Mouse (Mus musculus) forebrain, embryonic 13.5 days (tissue): ENCODE results near the gene Tmed8. TPM values are rescaled to one million over a fixed set of nuclear protein-coding genes. Genes with fewer than 3 reads are reported as not detected.
"Not testable (repeated sequence)": the region's sequence is repeated elsewhere in the genome, so short reads cannot be mapped to it uniquely, and the experiment has no call there.

Source experiments
- ATAC-seq: fragments of 200-750 bp; cut with Nextera tagmentation; 2 replicates; pipeline ENCODE4 v1.8.0; 2017
- H3K27ac ChIP-seq: fragments of 300-500 bp; sonication (generic); 2 replicates; pipeline ENCODE4 v1.5.1; 2015; ENCODE audit warnings: inconsistent platforms, mild to moderate bottlenecking, moderate library complexity
- H3K27me3 ChIP-seq: fragments of 300-500 bp; sonication (generic); 2 replicates; pipeline ENCODE4 v1.6.1; 2015; ENCODE audit warnings: mild to moderate bottlenecking, inconsistent platforms
- H3K36me3 ChIP-seq: fragments of 300-500 bp; sonication (generic); 2 replicates; pipeline ENCODE4 v1.6.1; 2015; ENCODE audit warnings: mild to moderate bottlenecking, inconsistent platforms; ENCODE audit not compliant: poor library complexity, severe bottlenecking
- H3K4me1 ChIP-seq: fragments of 300-500 bp; sonication (generic); 2 replicates; pipeline ENCODE4 v1.6.1; 2015; ENCODE audit warnings: inconsistent platforms
- H3K4me2 ChIP-seq: fragments of 300-500 bp; sonication (generic); 2 replicates; pipeline ENCODE4 v1.6.1; 2015; ENCODE audit warnings: inconsistent platforms, mild to moderate bottlenecking, moderate library complexity
- H3K4me3 ChIP-seq: fragments of 300-500 bp; sonication (generic); 2 replicates; pipeline ENCODE4 v1.5.1; 2015; ENCODE audit warnings: mild to moderate bottlenecking, inconsistent platforms
- H3K9ac ChIP-seq: fragments of 300-500 bp; sonication (generic); 2 replicates; pipeline ENCODE4 v1.6.1; 2015; ENCODE audit warnings: mild to moderate bottlenecking, inconsistent platforms
- H3K9me3 ChIP-seq: fragments of 300-500 bp; sonication (generic); replicated peaks from 2 replicates; pipeline ENCODE4 v1.6.1; 2016; ENCODE audit warnings: inconsistent platforms
- WGBS: fragments of 180-500 bp; shearing (Covaris S2); methylation state at CpG from one replicate; pipeline ENCODE4 v1.1.7; 2015; 5-methylcytosine and 5-hydroxymethylcytosine counted together
- polyA plus RNA-seq: library from polyadenylated mRNA; unstranded; fragments of >200 nt; fragmentation: Nextera tagmentation; extraction: Ambion mirVana; gene quantifications from 2 replicates; pipeline ENCODE4 v1.2.1, GENCODE M21; 2015

The Tmed8 gene
- polyA plus RNA-seq, 1 experiment from 2014 or later: 2.6 TPM

DNA sequence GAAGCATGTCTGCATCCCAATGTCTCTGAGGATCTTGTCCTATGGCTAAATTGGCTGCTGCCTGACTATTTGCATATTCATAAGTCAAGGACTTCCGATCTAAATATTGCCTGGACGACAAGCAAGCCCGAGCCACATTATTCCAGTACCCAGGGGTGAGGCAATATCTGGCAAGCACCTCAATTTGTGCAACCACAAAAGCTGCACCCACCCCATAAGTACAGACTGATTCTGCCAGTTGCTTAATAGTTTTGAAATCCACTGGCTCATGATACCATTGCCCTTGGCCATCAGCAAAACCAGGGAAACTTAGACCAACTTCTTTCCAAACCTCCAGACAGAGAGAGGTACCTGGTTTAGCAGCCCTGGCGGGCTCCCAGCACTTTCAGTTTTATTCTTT lies 45.8 kb downstream of the Tmed8 start:
- WGBS: 88% methylated on average over 4 of the region's 4 CpGs

GRCm38 (mm10) chr12:87149471-87149870 lies 50.8 kb downstream of the Tmed8 start:
- peaks cover 7% of the 10 kb centered on the region; the same call in 1 of the 2 replicates for H3K9me3 ChIP-seq
- no peaks in the 10 kb centered on the region for H3K27me3 ChIP-seq
- no peak overlapping the region for H3K4me3 ChIP-seq
- no peak for ATAC-seq
- H3K9ac ChIP-seq: no peak overlapping the region
- peaks cover 17% of the 10 kb centered on the region for H3K4me1 ChIP-seq
- peaks cover 9% of the 10 kb centered on the region for H3K36me3 ChIP-seq
- H3K27ac ChIP-seq: no peak overlapping the region
- H3K4me2 ChIP-seq: no peak overlapping the region
- 100% methylated on average over 5 of the region's 5 CpGs for WGBS

More for the DNA sequence above, 45.8 kb downstream of the Tmed8 start:
- H3K9ac ChIP-seq, H3K27ac ChIP-seq, H3K4me2 ChIP-seq, H3K27me3 ChIP-seq, H3K9me3 ChIP-seq, ATAC-seq, H3K4me1 ChIP-seq, H3K4me3 ChIP-seq: not testable (repeated sequence)
- peaks cover 18% of the 10 kb centered on the region for H3K36me3 ChIP-seq

DNA sequence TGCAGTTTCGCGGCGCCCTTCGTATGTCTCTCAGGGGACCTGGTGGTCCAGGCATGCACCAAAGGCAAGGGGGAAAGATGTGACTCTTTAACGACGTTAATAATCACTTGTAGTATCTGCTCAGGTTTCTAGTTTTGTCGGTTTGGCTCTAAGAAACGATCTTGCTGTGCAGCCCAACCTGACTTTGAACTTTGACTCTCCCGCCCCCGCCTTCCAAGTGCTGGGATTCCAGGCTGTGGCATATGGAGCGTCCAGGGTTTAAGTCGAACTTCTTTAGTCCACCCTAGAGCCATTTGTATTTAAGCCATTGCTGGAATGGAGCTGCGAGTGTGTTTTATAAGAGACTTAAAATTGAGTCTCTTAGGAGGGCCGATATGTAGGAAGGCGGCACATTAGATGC lies 52.1 kb downstream of the Tmed8 start:
- H3K27ac ChIP-seq: peak overlapping the region; percentile 92
- peaks cover 9% of the 10 kb centered on the region for H3K36me3 ChIP-seq
- ATAC-seq: no peak
- peak overlapping the region; percentile 66 for H3K4me2 ChIP-seq
- H3K4me3 ChIP-seq: peak overlapping the region; percentile 78
- H3K27me3 ChIP-seq: no peaks in the 10 kb centered on the region
- H3K9ac ChIP-seq: peak overlapping the region; percentile 80
- H3K4me1 ChIP-seq: peaks cover 17% of the 10 kb centered on the region
- WGBS: 14% methylated on average over 15 of the region's 15 CpGs
- peaks cover 7% of the 10 kb centered on the region; the same call in 1 of the 2 replicates for H3K9me3 ChIP-seq

- ATAC-seq: peak; percentile 97
- peak within 1 kb of the TSS; percentile 66 for H3K4me2 ChIP-seq
- H3K36me3 ChIP-seq: peaks cover 9% of the 10 kb centered on the region
- peaks cover 17% of the 10 kb centered on the region for H3K4me1 ChIP-seq
- no peaks in the 10 kb centered on the region for H3K27me3 ChIP-seq
- peak within 1 kb of the TSS; percentile 80 for H3K9ac ChIP-seq
- peak within 1 kb of the TSS; percentile 92 for H3K27ac ChIP-seq
- H3K4me3 ChIP-seq: peak within 1 kb of the TSS; percentile 78
- WGBS: under 1% methylated on average over 61 of the region's 61 CpGs
- peaks cover 7% of the 10 kb centered on the region; the same call in 1 of the 2 replicates for H3K9me3 ChIP-seq
Observed at GRCm38 (mm10) chr12:87147395-87148089, 52.7 kb downstream of the Tmed8 start, which contains the start of gene Pomt2. Gene Pomt2 (minus strand): TSS chr12:87147968.

DNA sequence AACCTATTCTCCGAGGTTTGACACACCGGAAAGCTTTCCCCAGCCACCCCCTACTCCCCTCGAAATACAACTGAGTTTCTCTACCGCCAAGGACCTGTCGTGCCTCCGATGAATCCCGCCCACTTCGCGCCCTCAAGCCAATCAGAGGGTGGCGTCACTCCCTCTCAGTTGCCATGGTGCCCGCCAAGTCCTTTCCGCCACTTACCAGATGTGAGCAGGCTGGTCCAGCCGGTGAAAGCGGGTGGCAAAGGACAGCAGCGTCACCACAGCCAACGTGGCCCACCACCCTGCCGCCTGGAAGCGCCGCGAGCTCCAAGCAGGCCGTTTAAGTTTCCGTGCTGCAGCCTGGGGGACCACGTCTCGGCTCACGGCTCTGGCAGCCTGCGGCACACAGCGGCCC lies 53.3 kb downstream of the Tmed8 start, which contains the start of gene Gstz1:
TSS of gene Gstz1 (plus strand) at position 200 of the 400 bp plus-strand sequence.
- peak; percentile 90 for ATAC-seq
- Histone ChIP-seq H3K4me2 (peak within 1 kb of the TSS; percentile 66), H3K9ac (peak within 1 kb of the TSS; percentile 80), H3K36me3 (peaks cover 9% of the 10 kb centered on the region), H3K4me3 (peak within 1 kb of the TSS; percentile 78), H3K27ac (peak within 1 kb of the TSS; percentile 92), H3K9me3 (peaks cover 7% of the 10 kb centered on the region; the same call in 1 of the 2 replicates), H3K4me1 (peaks cover 17% of the 10 kb centered on the region), H3K27me3 (no peaks in the 10 kb centered on the region)
- under 1% methylated on average over 27 of the region's 27 CpGs for WGBS

GRCm38 (mm10) chr12:87142156-87142555 lies 58.1 kb downstream of the Tmed8 start:
- Histone ChIP-seq H3K27me3 (no peaks in the 10 kb centered on the region), H3K4me1 (peaks cover 17% of the 10 kb centered on the region), H3K9me3 (no peaks in the 10 kb centered on the region), H3K9ac (no peak overlapping the region), H3K27ac (no peak overlapping the region), H3K36me3 (0 out of 2 replicates have a peak, but pooled peaks cover 8% of the 10 kb centered on the region), H3K4me3 (no peak overlapping the region), H3K4me2 (no peak overlapping the region)
- no peak for ATAC-seq
- 81% methylated on average over 2 of the region's 2 CpGs for WGBS

GRCm38 (mm10) chr12:87138768-87139167 lies 61.5 kb downstream of the Tmed8 start:
- no peaks in the 10 kb centered on the region for H3K9me3 ChIP-seq
- ATAC-seq: 0 out of 2 replicates have a peak, but pooled peaks have one; percentile 10
- no peak overlapping the region for H3K9ac ChIP-seq
- no peak overlapping the region for H3K4me2 ChIP-seq
- H3K4me3 ChIP-seq: no peak overlapping the region
- no peak overlapping the region for H3K27ac ChIP-seq
- 42% methylated on average over 2 of the region's 2 CpGs for WGBS
- H3K36me3 ChIP-seq: peaks cover 18% of the 10 kb centered on the region
- peaks cover 7% of the 10 kb centered on the region; the same call in 1 of the 2 replicates for H3K4me1 ChIP-seq
- no peaks in the 10 kb centered on the region for H3K27me3 ChIP-seq

- WGBS: 57% methylated on average over 2 of the region's 2 CpGs
- no peak overlapping the region for H3K4me2 ChIP-seq
- ATAC-seq: peak; percentile 33; the same call in 1 of the 2 replicates
Observed at GRCm38 (mm10) chr12:87138342-87138701, 61.9 kb downstream of the Tmed8 start.

DNA sequence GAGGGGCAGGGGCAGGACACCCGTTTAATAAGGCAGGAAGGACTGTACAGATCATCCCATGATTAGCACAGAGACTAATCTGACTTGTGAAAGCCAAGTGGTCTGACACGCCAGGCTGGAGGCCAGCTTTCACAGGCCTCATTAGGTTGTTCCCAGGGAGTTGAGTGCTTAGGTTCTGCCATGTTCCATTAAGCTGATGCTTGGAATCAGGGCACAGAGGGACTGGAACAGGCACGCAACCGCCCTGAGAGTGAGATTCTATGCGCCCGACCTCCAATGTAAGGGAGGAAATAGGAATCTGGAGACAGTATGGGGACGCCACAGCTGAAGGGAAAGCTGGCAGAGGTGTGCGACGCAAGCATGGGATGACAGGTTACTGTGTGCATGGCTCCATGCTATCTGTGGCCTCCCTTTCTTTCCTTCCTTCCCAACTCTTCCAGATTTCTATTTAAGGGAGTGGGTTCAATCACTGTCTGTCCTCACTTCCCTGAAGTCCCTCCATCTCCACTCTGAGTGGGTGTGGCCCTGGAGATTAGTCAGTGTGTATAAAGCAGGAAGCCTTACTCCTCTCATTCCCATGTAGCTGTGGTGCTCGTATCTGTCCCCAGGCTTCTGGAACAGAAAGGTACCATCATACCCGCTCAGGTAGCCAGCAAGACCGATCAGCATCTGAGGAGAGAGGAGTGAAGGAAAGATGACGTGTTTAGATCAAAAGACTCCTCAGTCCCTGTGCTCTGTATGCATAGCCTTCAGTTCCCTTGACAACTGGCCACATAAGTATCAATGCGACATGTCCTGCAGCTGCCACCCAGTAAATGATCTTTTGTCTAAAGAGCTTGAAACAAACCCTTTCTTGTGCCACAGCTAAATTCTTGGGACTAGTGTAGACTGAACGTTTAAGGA lies 62.6 kb downstream of the Tmed8 start:
- ATAC-seq: peak; percentile 59; the same call in 1 of the 2 replicates
- Histone ChIP-seq H3K4me2 (no peak overlapping the region), H3K4me3 (no peak overlapping the region), H3K27ac (peak overlapping the region; percentile 60), H3K4me1 (peaks cover 7% of the 10 kb centered on the region; the same call in 1 of the 2 replicates), H3K9ac (no peak overlapping the region), H3K9me3 (no peaks in the 10 kb centered on the region), H3K36me3 (peaks cover 26% of the 10 kb centered on the region), H3K27me3 (no peaks in the 10 kb centered on the region)
- WGBS: 64% methylated on average over 15 of the region's 15 CpGs

More at GRCm38 (mm10) chr12:87138342-87138701, 61.9 kb downstream of the Tmed8 start:
- no peak overlapping the region for H3K4me3 ChIP-seq
- H3K27ac ChIP-seq: peak overlapping the region; percentile 60
- no peak overlapping the region for H3K9ac ChIP-seq
- H3K4me1 ChIP-seq: peaks cover 7% of the 10 kb centered on the region; the same call in 1 of the 2 replicates
- peaks cover 21% of the 10 kb centered on the region for H3K36me3 ChIP-seq
- H3K9me3 ChIP-seq: no peaks in the 10 kb centered on the region
- no peaks in the 10 kb centered on the region for H3K27me3 ChIP-seq

DNA sequence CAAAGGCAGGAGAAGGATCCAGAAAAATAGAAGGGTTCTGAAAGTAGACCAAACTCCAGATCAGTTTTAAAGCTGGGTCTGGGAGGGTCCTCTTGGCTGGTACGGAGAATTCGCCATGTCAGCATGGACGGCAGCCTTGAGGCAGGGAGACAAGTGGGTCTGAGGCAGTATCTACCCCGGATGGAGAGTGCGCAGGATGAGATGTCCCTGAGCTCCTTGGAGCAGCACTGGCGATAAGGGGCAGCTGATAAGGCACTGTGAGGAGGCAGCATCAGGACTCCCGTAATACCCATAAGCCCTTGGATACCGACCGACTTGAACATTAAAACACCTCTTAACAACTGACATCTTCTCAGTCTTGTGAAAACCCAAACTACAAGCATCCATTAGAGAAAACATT lies 67.5 kb downstream of the Tmed8 start:
- Histone ChIP-seq H3K27ac (no peak overlapping the region), H3K4me2 (no peak overlapping the region), H3K4me1 (peaks cover 15% of the 10 kb centered on the region), H3K27me3 (no peaks in the 10 kb centered on the region), H3K9ac (no peak overlapping the region), H3K36me3 (peaks cover 53% of the 10 kb centered on the region), H3K9me3 (no peaks in the 10 kb centered on the region), H3K4me3 (no peak overlapping the region)
- ATAC-seq: no peak
- 94% methylated on average over 9 of the region's 9 CpGs for WGBS

GRCm38 (mm10) chr12:87132210-87132609 lies 68.0 kb downstream of the Tmed8 start:
- Histone ChIP-seq H3K4me2 (no peak overlapping the region), H3K36me3 (peaks cover 52% of the 10 kb centered on the region), H3K4me3 (no peak overlapping the region), H3K9ac (no peak overlapping the region), H3K9me3 (no peaks in the 10 kb centered on the region), H3K27ac (no peak overlapping the region), H3K27me3 (no peaks in the 10 kb centered on the region), H3K4me1 (peaks cover 12% of the 10 kb centered on the region)
- no peak for ATAC-seq
- WGBS: 89% methylated on average over 6 of the region's 6 CpGs

GRCm38 (mm10) chr12:87131619-87132018 lies 68.6 kb downstream of the Tmed8 start:
- peak overlapping the region; percentile 34; the same call in 1 of the 2 replicates for H3K9ac ChIP-seq
- peaks cover 55% of the 10 kb centered on the region for H3K36me3 ChIP-seq
- no peaks in the 10 kb centered on the region for H3K27me3 ChIP-seq
- no peak overlapping the region for H3K4me3 ChIP-seq
- ATAC-seq: no peak
- 59% methylated on average over 3 of the region's 3 CpGs for WGBS
- no peak overlapping the region for H3K4me2 ChIP-seq
- H3K27ac ChIP-seq: peak overlapping the region; percentile 57; the same call in 1 of the 2 replicates
- H3K9me3 ChIP-seq: no peaks in the 10 kb centered on the region
- H3K4me1 ChIP-seq: peaks cover 12% of the 10 kb centered on the region
